Mouse (Mus musculus) kidney, embryonic 14.5 days (tissue): ENCODE data around the gene Cpa4. TPM values are rescaled to one million over a fixed set of nuclear protein-coding genes. Genes with fewer than 3 reads are reported as not detected.

ENCODE experiments used
- ATAC-seq: fragments of 200-750 bp; cut with Nextera tagmentation; 2 replicates; pipeline ENCODE4 v1.8.0; 2017; ENCODE audit warnings: moderate number of reproducible peaks, mild to moderate bottlenecking, moderate TSS enrichment, moderate library complexity; ENCODE audit not compliant: low FRiP score, low TSS enrichment
- H3K27ac ChIP-seq: fragments of 300-500 bp; sonication (generic); 2 replicates; pipeline ENCODE4 v1.5.1; 2014; ENCODE audit warnings: low read depth, mild to moderate bottlenecking, low read length, moderate library complexity, mixed read lengths
- H3K27me3 ChIP-seq: fragments of 300-500 bp; sonication (generic); 2 replicates; pipeline ENCODE4 v1.6.1; 2014; ENCODE audit warnings: mild to moderate bottlenecking, low read length; ENCODE audit not compliant: control insufficient read depth, insufficient read depth
- H3K36me3 ChIP-seq: fragments of 300-500 bp; sonication (generic); 2 replicates; pipeline ENCODE4 v1.6.1; 2014; ENCODE audit warnings: low read length, mixed read lengths; ENCODE audit not compliant: control insufficient read depth, insufficient read depth
- H3K4me1 ChIP-seq: fragments of 300-500 bp; sonication (generic); 2 replicates; pipeline ENCODE4 v1.6.1; 2014; ENCODE audit warnings: low read length, mixed read lengths; ENCODE audit not compliant: control insufficient read depth, insufficient read depth
- H3K4me2 ChIP-seq: fragments of 300-500 bp; sonication (generic); replicated peaks from 2 replicates; pipeline ENCODE4 v1.6.1; 2014; ENCODE audit warnings: low read depth, mild to moderate bottlenecking, low read length
- H3K4me3 ChIP-seq: fragments of 300-500 bp; sonication (generic); 2 replicates; pipeline ENCODE4 v1.5.1; 2014; ENCODE audit warnings: mild to moderate bottlenecking, low read length
- H3K9ac ChIP-seq: fragments of 300-500 bp; sonication (generic); 2 replicates; pipeline ENCODE4 v1.6.1; 2014; ENCODE audit warnings: low read depth, mild to moderate bottlenecking, low read length, moderate library complexity
- H3K9me3 ChIP-seq: fragments of 300-500 bp; sonication (generic); 2 replicates; pipeline ENCODE4 v1.6.1; 2016; ENCODE audit warnings: low read length; ENCODE audit not compliant: control insufficient read depth
- WGBS: fragments of 180-500 bp; shearing (Covaris S2); extraction: QIAGEN DNeasy Blood & Tissue Kit; methylation state at CpG from one replicate; pipeline ENCODE4 v1.1.7; 2014; 5-methylcytosine and 5-hydroxymethylcytosine counted together
- polyA plus RNA-seq: library from polyadenylated mRNA; unstranded; fragments of >200 nt; fragmentation: Nextera tagmentation; extraction: Ambion mirVana; gene quantifications from 2 replicates; pipeline ENCODE4 v1.2.1, GENCODE M21; 2014

Gene Cpa4
- polyA plus RNA-seq, 1 experiment from 2014 or later: 0.12 TPM

- Histone ChIP-seq H3K4me1 (peaks cover 25% of the 10 kb centered on the region), H3K27ac (no peak overlapping the region)
- no peak for ATAC-seq
Measured at GRCm38 (mm10) chr6:30620994-30621393, 52.8 kb downstream of the Cpa4 start.

GRCm38 (mm10) chr6:30621986-30622389, 53.8 kb downstream of the Cpa4 start:
- Histone ChIP-seq H3K4me3 (no peak overlapping the region), H3K4me1 (peaks cover 16% of the 10 kb centered on the region), H3K27ac (no peak overlapping the region), H3K27me3 (no peaks in the 10 kb centered on the region), H3K9ac (no peak overlapping the region), H3K36me3 (no peaks in the 10 kb centered on the region), H3K4me2 (no peak overlapping the region), H3K9me3 (no peaks in the 10 kb centered on the region)
- no peak for ATAC-seq
- WGBS: 73% methylated on average over 4 of the region's 4 CpGs

More at GRCm38 (mm10) chr6:30620994-30621393, 52.8 kb downstream of the Cpa4 start:
- Histone ChIP-seq H3K36me3 (no peaks in the 10 kb centered on the region), H3K9me3 (no peaks in the 10 kb centered on the region), H3K4me2 (no peak overlapping the region), H3K4me3 (no peak overlapping the region), H3K27me3 (no peaks in the 10 kb centered on the region), H3K9ac (no peak overlapping the region)
- WGBS: 89% methylated on average over 6 of the region's 6 CpGs

GRCm38 (mm10) chr6:30624763-30625162, 56.6 kb downstream of the Cpa4 start:
- no peak overlapping the region for H3K4me3 ChIP-seq
- 88% methylated on average over 9 of the region's 9 CpGs for WGBS
- H3K27me3 ChIP-seq: no peaks in the 10 kb centered on the region
- no peaks in the 10 kb centered on the region for H3K36me3 ChIP-seq
- H3K4me2 ChIP-seq: no peak overlapping the region
- no peak for ATAC-seq
- H3K27ac ChIP-seq: no peak overlapping the region
- H3K9ac ChIP-seq: no peak overlapping the region
- H3K4me1 ChIP-seq: peaks cover 8% of the 10 kb centered on the region; the same call in 1 of the 2 replicates
- no peaks in the 10 kb centered on the region for H3K9me3 ChIP-seq

- Histone ChIP-seq H3K4me2 (no peak overlapping the region), H3K9me3 (no peaks in the 10 kb centered on the region), H3K4me1 (peaks cover 11% of the 10 kb centered on the region; the same call in 1 of the 2 replicates), H3K9ac (no peak overlapping the region), H3K27ac (peak overlapping the region; percentile 30; the same call in 1 of the 2 replicates), H3K36me3 (no peaks in the 10 kb centered on the region), H3K4me3 (no peak overlapping the region), H3K27me3 (no peaks in the 10 kb centered on the region)
- WGBS: 19% methylated on average over 6 of the region's 6 CpGs
- ATAC-seq: no peak; the same call in 1 of the 2 replicates
Measured at GRCm38 (mm10) chr6:30628152-30628551, 60.0 kb downstream of the Cpa4 start.

GRCm38 (mm10) chr6:30629989-30630388, 61.8 kb downstream of the Cpa4 start:
- no peak overlapping the region for H3K4me3 ChIP-seq
- H3K4me1 ChIP-seq: peaks cover 11% of the 10 kb centered on the region; the same call in 1 of the 2 replicates
- H3K9me3 ChIP-seq: no peaks in the 10 kb centered on the region
- H3K9ac ChIP-seq: no peak overlapping the region
- H3K27me3 ChIP-seq: no peaks in the 10 kb centered on the region
- ATAC-seq: no peak
- H3K36me3 ChIP-seq: no peaks in the 10 kb centered on the region
- WGBS: 95% methylated on average over 1 of the region's 1 CpGs
- H3K27ac ChIP-seq: no peak overlapping the region
- no peak overlapping the region for H3K4me2 ChIP-seq

GRCm38 (mm10) chr6:30635361-30635862, 67.2 kb downstream of the Cpa4 start:
- Histone ChIP-seq H3K27me3 (no peaks in the 10 kb centered on the region), H3K9me3 (no peaks in the 10 kb centered on the region), H3K4me1 (peaks cover 27% of the 10 kb centered on the region), H3K4me2 (no peak overlapping the region), H3K27ac (peak overlapping the region; percentile 90; the same call in 1 of the 2 replicates), H3K36me3 (no peaks in the 10 kb centered on the region), H3K4me3 (no peak overlapping the region), H3K9ac (no peak overlapping the region)
- 0 out of 2 replicates have a peak, but pooled peaks have one; percentile 39 for ATAC-seq
- WGBS: 21% methylated on average over 8 of the region's 8 CpGs

- WGBS: 21% methylated on average over 4 of the region's 4 CpGs
- Histone ChIP-seq H3K27me3 (no peaks in the 10 kb centered on the region), H3K4me3 (no peak overlapping the region), H3K9me3 (no peaks in the 10 kb centered on the region), H3K27ac (peak overlapping the region; percentile 90), H3K4me2 (no peak overlapping the region), H3K9ac (no peak overlapping the region), H3K4me1 (peaks cover 27% of the 10 kb centered on the region), H3K36me3 (no peaks in the 10 kb centered on the region)
- peak; percentile 77; the same call in 1 of the 2 replicates for ATAC-seq
Measured at GRCm38 (mm10) chr6:30636186-30636842, 68.1 kb downstream of the Cpa4 start.

- Histone ChIP-seq H3K4me2 (no peak within 1 kb of the TSS), H3K9ac (no peak within 1 kb of the TSS), H3K27me3 (no peaks in the 10 kb centered on the region), H3K4me1 (peaks cover 34% of the 10 kb centered on the region), H3K27ac (0 out of 2 replicates have a peak within 1 kb of the TSS, but pooled peaks have one; percentile 14), H3K36me3 (no peaks in the 10 kb centered on the region), H3K4me3 (no peak within 1 kb of the TSS), H3K9me3 (no peaks in the 10 kb centered on the region)
- ATAC-seq: no peak
- WGBS: 73% methylated on average over 5 of the region's 5 CpGs
Measured at GRCm38 (mm10) chr6:30638674-30639268, 70.6 kb downstream of the Cpa4 start, which contains the start of gene Cpa1. Gene Cpa1, plus strand, starts transcription at chr6:30639218.
